Mouse (Mus musculus) brain, embryonic 18.5 days (tissue): Measurements from ENCODE around the gene 2610044O15Rik8.
A peak's percentile ranks its signal among the peaks of the same experiment; 100 is the strongest.

ENCODE experiments used
- DNase-seq: peaks from one replicate; pipeline ENCODE4 v3.0.0-alpha.2; 2012; ENCODE audit warnings: low read depth, low spot score

2610044O15Rik8 gene

DNA sequence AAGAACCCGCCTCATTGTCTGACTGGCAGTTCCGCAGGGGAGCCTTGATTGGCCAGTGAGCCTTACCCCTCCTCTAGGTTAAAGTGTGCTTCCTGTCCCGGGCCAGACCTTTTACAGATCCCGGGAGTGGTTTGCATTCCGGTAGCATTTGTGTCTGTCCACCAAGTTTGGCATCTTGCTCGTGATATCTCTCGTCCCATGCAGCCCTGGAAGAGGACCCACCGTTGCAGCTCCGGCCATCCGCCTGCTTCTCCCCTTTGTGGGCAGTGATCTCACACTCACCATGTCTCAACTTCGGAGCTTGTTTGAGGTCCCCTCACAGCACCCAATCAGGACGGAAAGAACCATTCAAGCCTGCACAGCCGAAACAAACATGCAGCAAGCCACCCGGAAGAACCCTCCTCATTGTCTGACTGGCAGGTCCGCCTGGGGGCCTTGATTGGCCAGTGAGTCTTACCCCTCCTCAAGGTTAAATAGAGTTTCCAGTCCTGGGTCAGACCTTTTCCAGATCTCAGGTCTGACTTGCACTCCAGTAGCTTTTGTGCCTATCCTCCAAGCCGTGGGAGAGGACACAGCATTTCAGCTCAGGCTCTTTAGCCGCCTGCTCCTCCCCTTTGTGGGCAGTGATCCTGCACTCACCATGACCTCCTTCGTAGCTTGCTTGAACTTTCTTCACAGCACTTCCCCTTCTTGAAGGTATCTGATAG is at the start of gene 2610044O15Rik8:
2610044O15Rik8 (minus strand) TSS at position 380 of the 707 bp plus-strand sequence.
- peak; percentile 81 for DNase-seq

DNA sequence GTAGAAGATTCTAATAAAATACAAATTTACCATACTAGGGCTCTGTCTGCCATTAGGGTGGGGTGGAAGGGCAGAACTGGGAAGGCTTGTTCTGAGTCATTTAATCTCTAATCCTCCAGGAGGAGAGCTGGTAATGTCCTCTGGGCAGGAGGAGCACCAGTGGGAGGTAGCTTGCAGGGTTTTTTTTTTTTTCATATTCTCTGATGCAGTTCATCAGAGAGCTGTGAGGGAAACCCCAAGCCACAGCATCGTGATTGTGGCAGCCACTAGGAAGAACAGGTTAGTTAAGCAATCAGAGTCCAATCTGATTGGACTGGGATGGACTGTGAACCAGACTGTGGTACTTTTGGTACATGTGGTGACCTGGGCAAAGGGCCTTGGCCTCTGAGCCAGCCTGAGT is 31.7 kb upstream of the 2610044O15Rik8 start:
- DNase-seq: no peak

DNA sequence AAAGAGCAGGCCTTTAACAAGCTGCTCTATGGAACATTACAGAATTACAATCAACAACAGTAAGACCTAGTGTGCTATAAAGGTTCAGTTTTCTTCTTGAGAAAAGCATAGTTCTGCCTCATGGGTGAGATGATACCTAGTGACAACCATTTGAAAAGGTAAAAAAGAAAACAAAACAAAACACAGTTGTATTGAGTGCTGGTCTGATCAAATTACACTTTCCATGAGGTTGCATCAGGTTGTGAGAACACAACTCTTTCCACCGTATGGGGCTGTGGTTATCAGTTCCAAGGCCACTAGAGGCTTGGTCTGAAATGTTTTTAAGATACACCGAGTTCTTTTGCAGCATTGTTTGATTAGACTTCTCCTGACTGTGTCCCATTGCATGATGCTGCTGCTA is 30.1 kb upstream of the 2610044O15Rik8 start:
- DNase-seq: no peak

DNA sequence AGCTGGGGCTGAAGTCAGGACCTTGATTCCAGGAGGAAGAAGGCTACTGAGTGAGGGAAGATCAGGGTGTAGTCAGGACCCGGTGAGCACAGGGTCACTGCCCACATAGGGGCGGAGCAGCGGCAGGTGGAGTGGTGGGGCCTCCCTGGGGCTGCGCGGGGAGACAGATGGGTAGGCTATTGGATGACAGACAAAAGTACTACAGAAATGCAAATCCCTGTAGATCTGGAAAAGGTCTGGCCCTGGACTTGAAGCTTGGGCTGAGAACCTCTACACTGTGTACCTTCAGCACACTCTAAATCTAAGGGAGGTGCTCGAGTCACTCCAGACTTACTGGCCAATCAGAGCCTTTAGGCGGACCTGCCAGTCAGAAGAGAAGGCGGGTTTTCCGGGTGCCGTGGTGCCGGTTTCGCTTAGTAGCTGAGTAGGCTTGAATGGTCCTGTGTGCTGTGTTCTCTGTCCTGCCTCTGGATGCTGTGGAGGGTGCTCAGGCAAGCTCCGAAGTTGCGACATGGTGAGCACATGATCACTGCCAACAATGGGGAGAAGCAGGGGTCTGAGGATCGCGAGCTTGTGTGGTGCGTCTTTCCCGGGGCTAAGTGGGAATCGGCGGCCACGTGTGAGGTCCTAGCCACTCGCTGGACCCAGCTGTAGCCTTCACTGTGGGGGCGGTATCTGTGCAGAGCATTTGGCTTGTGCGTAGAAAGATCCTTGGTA is 29.2 kb upstream of the 2610044O15Rik8 start:
- DNase-seq: peak; percentile 30

DNA sequence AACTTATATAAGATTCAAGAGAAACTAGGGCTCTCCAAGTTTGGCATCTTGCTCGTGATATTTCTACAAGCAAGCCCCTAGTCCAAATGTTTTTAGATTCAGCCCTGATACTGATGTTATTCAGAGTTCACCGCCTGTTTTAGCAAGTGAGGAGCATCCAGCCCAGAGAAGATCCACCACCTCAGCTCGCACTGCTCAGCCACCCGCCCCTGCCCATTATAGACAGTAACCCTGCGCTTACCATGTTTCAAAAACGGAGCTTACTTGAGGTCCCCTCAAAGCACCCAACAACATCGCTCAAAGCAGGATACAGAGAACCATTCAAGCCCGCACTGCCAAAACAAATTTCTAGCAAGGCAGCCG is 561 bp downstream of the 2610044O15Rik8 start:
- DNase-seq: no peak
